Mouse (Mus musculus): ENCODE measurements at regions not wholly inside any gene's neighbourhood (a gene's known extent, or its start where the extent isn't known, plus 50 kb on each side); places are given as distances from the start of the nearest gene placed in this dataset.

GRCm38 (mm10) chr13:91274131-91274530, 50.4 kb upstream of the Atg10 start:
- no peak for DNase-seq

GRCm38 (mm10) chr13:91274615-91275014, 50.8 kb upstream of the Atg10 start:
- no peak for DNase-seq

GRCm38 (mm10) chr13:91279487-91279886, 55.7 kb upstream of the Atg10 start:
- no peak for DNase-seq

GRCm38 (mm10) chr13:91295552-91296170, 71.9 kb upstream of the Atg10 start:
- DNase-seq, result no peak

GRCm38 (mm10) chr13:91296521-91297160, 72.9 kb upstream of the Atg10 start:
- no peak for DNase-seq

- no peak for DNase-seq
Observed at GRCm38 (mm10) chr13:91301849-91302248, 78.1 kb upstream of the Atg10 start.

GRCm38 (mm10) chr13:91305697-91306405, 82.1 kb upstream of the Atg10 start:
- peak; percentile 9 for DNase-seq

GRCm38 (mm10) chr13:91306545-91306944, 82.8 kb upstream of the Atg10 start:
- no peak for DNase-seq

GRCm38 (mm10) chr13:91312905-91313571, 89.3 kb upstream of the Atg10 start:
- no peak for DNase-seq

GRCm38 (mm10) chr13:91322331-91322730, 98.6 kb upstream of the Atg10 start:
- DNase-seq, result no peak

- no peak for DNase-seq
Observed at GRCm38 (mm10) chr13:91326834-91327233, 103.1 kb upstream of the Atg10 start.

- DNase-seq, result no peak
Observed at GRCm38 (mm10) chr13:91334283-91334682, 110.5 kb upstream of the Atg10 start.

GRCm38 (mm10) chr13:91344139-91344538, 115.9 kb upstream of the Ssbp2 start:
- no peak for DNase-seq

GRCm38 (mm10) chr13:91348489-91349083, 111.5 kb upstream of the Ssbp2 start:
- DNase-seq, result no peak

- no peak for DNase-seq
Observed at GRCm38 (mm10) chr13:91352311-91352710, 107.8 kb upstream of the Ssbp2 start.

- no peak for DNase-seq
Observed at GRCm38 (mm10) chr13:91356516-91356915, 103.6 kb upstream of the Ssbp2 start.

- DNase-seq, result no peak
Observed at GRCm38 (mm10) chr13:91360121-91360520, 100.0 kb upstream of the Ssbp2 start.

- peak; percentile 96 for DNase-seq
Observed at GRCm38 (mm10) chr13:91365270-91365952, 94.7 kb upstream of the Ssbp2 start.

GRCm38 (mm10) chr13:91366540-91366939, 93.5 kb upstream of the Ssbp2 start:
- DNase-seq, result no peak

GRCm38 (mm10) chr13:91367896-91368556, 92.1 kb upstream of the Ssbp2 start:
- no peak for DNase-seq

- DNase-seq, result no peak
Observed at GRCm38 (mm10) chr13:91368664-91369063, 91.4 kb upstream of the Ssbp2 start.

Measured in adrenal gland, postnatal 25 days (tissue).